Mouse (Mus musculus): ENCODE measurements around the gene Gdpd3. TPM values are rescaled to one million over a fixed set of nuclear protein-coding genes. Genes with fewer than 3 reads are reported as not detected.

The Gdpd3 gene
- polyA plus RNA-seq, 1 experiment from 2014 or later: 13.9 TPM

- WGBS: 75% methylated on average over 16 of the region's 16 CpGs
- ATAC-seq: no peak
- no peaks in the 10 kb centered on the region for H3K27me3 ChIP-seq (replicated peaks; ENCODE audit: control insufficient read depth, insufficient read depth, low read length)
- peaks cover 7% of the 10 kb centered on the region; the same call in 1 of the 2 replicates for H3K4me1 ChIP-seq (replicated peaks; ENCODE audit: control insufficient read depth, insufficient read depth, low read length)
- H3K4me3 ChIP-seq (ENCODE audit: low read depth, low read length): no peak overlapping the region
- H3K36me3 ChIP-seq (ENCODE audit: control insufficient read depth, insufficient read depth): peaks cover 27% of the 10 kb centered on the region
- peak; percentile 34; the same call in 1 of the 2 replicates for TF ChIP-seq CTCF (IDR thresholded peaks at IDR 0.05; ENCODE audit: low read depth)
- H3K4me2 ChIP-seq (replicated peaks; ENCODE audit: low read depth): no peak overlapping the region
- no peak overlapping the region; the same call in 1 of the 2 replicates for H3K27ac ChIP-seq (ENCODE audit: low read depth, low read length)
- H3K9ac ChIP-seq (ENCODE audit: low read depth, low read length): no peak overlapping the region
- no peaks in the 10 kb centered on the region for H3K9me3 ChIP-seq (ENCODE audit: control insufficient read depth)
Observed at GRCm38 (mm10) chr7:126795387-126796317, 29.5 kb downstream of the Gdpd3 start.

- H3K27ac ChIP-seq (ENCODE audit: low read depth, low read length): no peak overlapping the region; the same call in 1 of the 2 replicates
- no peak overlapping the region for H3K4me3 ChIP-seq (ENCODE audit: low read depth, low read length)
- 0 out of 2 replicates have a peak, but pooled peaks cover 3% of the 10 kb centered on the region for H3K4me1 ChIP-seq (replicated peaks; ENCODE audit: control insufficient read depth, insufficient read depth, low read length)
- H3K9me3 ChIP-seq (ENCODE audit: control insufficient read depth): no peaks in the 10 kb centered on the region
- WGBS: 68% methylated on average over 8 of the region's 8 CpGs
- no peak overlapping the region for H3K4me2 ChIP-seq (replicated peaks; ENCODE audit: low read depth)
- H3K36me3 ChIP-seq (ENCODE audit: control insufficient read depth, insufficient read depth): peaks cover 27% of the 10 kb centered on the region
- peak; percentile 65 for TF ChIP-seq CTCF (IDR thresholded peaks at IDR 0.05; ENCODE audit: low read depth)
- H3K9ac ChIP-seq (ENCODE audit: low read depth, low read length): no peak overlapping the region
- ATAC-seq: no peak
- H3K27me3 ChIP-seq (replicated peaks; ENCODE audit: control insufficient read depth, insufficient read depth, low read length): no peaks in the 10 kb centered on the region
Observed at GRCm38 (mm10) chr7:126796350-126796932, 30.3 kb downstream of the Gdpd3 start.

DNA sequence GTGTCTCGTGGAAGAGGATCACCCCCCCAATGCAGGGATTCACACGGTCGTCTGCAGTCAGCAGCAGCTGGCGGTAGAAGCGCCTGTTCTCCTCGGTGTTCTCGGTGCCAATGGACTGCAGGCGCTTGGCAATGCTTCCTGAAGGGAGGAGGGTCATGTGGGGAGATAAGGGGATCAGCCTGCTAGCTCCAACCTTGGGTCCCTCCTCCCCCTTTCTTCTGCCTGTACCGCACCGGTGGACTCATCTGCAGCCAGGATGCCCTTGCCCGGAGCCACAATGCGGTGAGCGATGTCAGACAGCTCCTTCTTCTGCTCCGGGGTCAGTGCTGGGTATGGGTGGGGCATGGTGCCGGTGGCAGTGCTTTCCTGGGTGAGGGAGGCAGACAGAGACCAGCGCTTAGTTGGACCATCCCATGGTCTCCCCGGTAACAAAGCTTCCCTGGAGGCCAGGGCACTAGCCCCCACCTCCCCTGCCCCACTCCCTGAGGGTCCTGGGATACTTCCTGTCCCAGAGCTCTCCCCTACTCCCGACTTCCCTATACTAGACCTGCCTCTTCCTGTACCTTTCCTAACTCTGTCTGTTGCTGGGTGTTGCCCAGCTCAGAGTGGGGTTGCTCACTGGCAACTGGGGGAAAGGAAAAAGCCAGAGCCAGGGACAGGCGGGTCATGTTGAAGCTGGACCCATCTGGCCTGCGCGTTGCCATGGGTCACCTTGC, 31.4 kb downstream of the Gdpd3 start, which contains the start of gene Fam57b:
TSS of gene Fam57b (plus strand) at position 258 of the 716 bp plus-strand sequence.
- ATAC-seq: no peak
- Histone ChIP-seq H3K27me3 (replicated peaks; ENCODE audit: control insufficient read depth, insufficient read depth, low read length) (no peaks in the 10 kb centered on the region), H3K36me3 (ENCODE audit: control insufficient read depth, insufficient read depth) (peaks cover 27% of the 10 kb centered on the region), H3K4me1 (replicated peaks; ENCODE audit: control insufficient read depth, insufficient read depth, low read length) (0 out of 2 replicates have a peak, but pooled peaks cover 3% of the 10 kb centered on the region), H3K27ac (ENCODE audit: low read depth, low read length) (peak within 1 kb of the TSS; percentile 89), H3K9me3 (ENCODE audit: control insufficient read depth) (no peaks in the 10 kb centered on the region), H3K9ac (ENCODE audit: low read depth, low read length) (peak within 1 kb of the TSS; percentile 68), H3K4me3 (ENCODE audit: low read depth, low read length) (peak within 1 kb of the TSS; percentile 86), H3K4me2 (replicated peaks; ENCODE audit: low read depth) (peak within 1 kb of the TSS; percentile 85)
- WGBS: 14% methylated on average over 21 of the region's 21 CpGs
- TF ChIP-seq CTCF (IDR thresholded peaks at IDR 0.05; ENCODE audit: low read depth): no peak

GRCm38 (mm10) chr7:126798127-126799049, 32.3 kb downstream of the Gdpd3 start:
- WGBS: under 1% methylated on average over 40 of the region's 40 CpGs
- no peak for TF ChIP-seq CTCF (IDR thresholded peaks at IDR 0.05; ENCODE audit: low read depth)
- Histone ChIP-seq H3K4me1 (replicated peaks; ENCODE audit: control insufficient read depth, insufficient read depth, low read length) (0 out of 2 replicates have a peak, but pooled peaks cover 3% of the 10 kb centered on the region), H3K9ac (ENCODE audit: low read depth, low read length) (peak overlapping the region; percentile 68), H3K4me2 (replicated peaks; ENCODE audit: low read depth) (peak overlapping the region; percentile 85), H3K27me3 (replicated peaks; ENCODE audit: control insufficient read depth, insufficient read depth, low read length) (no peaks in the 10 kb centered on the region), H3K9me3 (ENCODE audit: control insufficient read depth) (no peaks in the 10 kb centered on the region), H3K4me3 (ENCODE audit: low read depth, low read length) (peak overlapping the region; percentile 86), H3K27ac (ENCODE audit: low read depth, low read length) (peak overlapping the region; percentile 89), H3K36me3 (ENCODE audit: control insufficient read depth, insufficient read depth) (peaks cover 27% of the 10 kb centered on the region)
- ATAC-seq: peak; percentile 9

DNA sequence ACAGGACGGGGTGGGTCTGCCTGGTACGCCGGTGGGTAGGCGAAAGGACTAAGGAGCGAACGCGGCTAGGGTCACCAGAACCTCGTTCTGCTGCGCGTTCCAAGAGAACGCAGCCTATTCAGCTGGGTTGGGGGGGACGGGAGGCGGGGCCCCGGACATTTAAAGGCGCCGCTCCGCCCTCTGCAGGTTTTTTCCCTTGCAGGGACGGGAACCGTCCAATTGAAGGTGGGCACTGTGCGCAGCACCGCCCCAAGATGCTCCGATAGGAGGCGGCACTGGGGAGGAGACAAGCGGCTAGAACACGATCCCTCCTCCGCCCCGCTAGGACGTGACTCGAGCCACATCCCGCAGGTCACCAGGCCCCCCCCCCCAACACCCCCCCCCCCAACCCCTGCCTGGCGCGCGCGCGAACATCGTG, 32.9 kb downstream of the Gdpd3 start:
- Histone ChIP-seq H3K27me3 (replicated peaks; ENCODE audit: control insufficient read depth, insufficient read depth, low read length) (no peaks in the 10 kb centered on the region), H3K27ac (ENCODE audit: low read depth, low read length) (peak overlapping the region; percentile 89), H3K9me3 (ENCODE audit: control insufficient read depth) (no peaks in the 10 kb centered on the region), H3K9ac (ENCODE audit: low read depth, low read length) (peak overlapping the region; percentile 68), H3K36me3 (ENCODE audit: control insufficient read depth, insufficient read depth) (peaks cover 27% of the 10 kb centered on the region), H3K4me2 (replicated peaks; ENCODE audit: low read depth) (peak overlapping the region; percentile 85), H3K4me1 (replicated peaks; ENCODE audit: control insufficient read depth, insufficient read depth, low read length) (0 out of 2 replicates have a peak, but pooled peaks cover 3% of the 10 kb centered on the region), H3K4me3 (ENCODE audit: low read depth, low read length) (peak overlapping the region; percentile 86)
- ATAC-seq: peak; percentile 92
- TF ChIP-seq CTCF (IDR thresholded peaks at IDR 0.05; ENCODE audit: low read depth): peak; percentile 67
- under 1% methylated on average over 29 of the region's 36 CpGs for WGBS
